21 mouse cellular contexts compared by ENCODE assay signal in the genomic region with DNA sequence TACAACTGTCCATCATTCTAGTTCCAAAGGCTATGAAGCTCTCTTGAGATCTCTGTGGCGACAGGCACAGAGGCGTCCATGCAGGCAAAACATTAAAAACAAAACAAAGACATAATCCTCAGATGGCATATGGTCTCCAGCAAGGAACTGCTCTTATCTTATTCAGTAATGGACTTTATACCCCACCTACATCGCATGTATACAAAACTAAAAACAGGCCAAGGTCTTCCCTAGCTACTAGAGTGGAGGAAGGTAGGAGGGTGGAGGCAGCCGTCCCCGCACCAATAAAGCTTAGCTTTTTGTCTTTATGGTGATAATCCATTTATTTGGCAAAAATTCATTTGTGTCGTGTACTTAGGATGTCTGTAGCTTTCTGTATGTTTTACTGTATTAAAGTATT. TPM values are rescaled to one million over a fixed set of nuclear protein-coding genes. Genes with fewer than 3 reads are reported as not detected.
"Had no signal": no experiment of that assay in that cellular context is flagged by ENCODE, and none has a peak within 500 bp of the region (broad histone marks: within the 10 kb centered on the region; RNA-seq: fewer than 3 reads in every experiment).

No protein-coding gene starts in this region.

- H3K9ac ChIP-seq: neural tube, embryonic 13.5 days; neural tube, embryonic 15.5 days; stomach, embryonic 15.5 days had no signal

- H3K4me2 ChIP-seq: neural tube, embryonic 13.5 days; neural tube, embryonic 15.5 days; stomach, embryonic 15.5 days had no signal

- DNase-seq: retina, postnatal 1 day; right cerebral cortex, adult 18-20 months; right cerebral cortex, postnatal 14 days; right cerebral cortex, postnatal 25 days; right cerebral cortex, postnatal 4 days; spleen, adult 18-20 months; thymus, adult 18-20 months; thymus, adult 2 months; thymus, postnatal 14 days; thymus, postnatal 25 days; thymus, postnatal 36 days; thymus, postnatal 4 days had no signal

- H3K27ac ChIP-seq: neural tube, embryonic 13.5 days; neural tube, embryonic 15.5 days; stomach, embryonic 15.5 days; stomach, postnatal 0 days had no signal

- H3K36me3 ChIP-seq: neural tube, embryonic 13.5 days; neural tube, embryonic 15.5 days; stomach, embryonic 15.5 days had no signal

- H3K9me3 ChIP-seq: neural tube, embryonic 13.5 days; neural tube, embryonic 15.5 days; stomach, embryonic 15.5 days had no signal

- H3K27me3 ChIP-seq: neural tube, embryonic 13.5 days; neural tube, embryonic 15.5 days; stomach, embryonic 15.5 days had no signal

- H3K4me3 ChIP-seq: neural tube, embryonic 13.5 days; neural tube, embryonic 15.5 days; stomach, embryonic 15.5 days had no signal

RNA-seq across cellular contexts. Expression of a gene that starts 6.4 kb away (rescaled TPM):
- polyA plus RNA-seq: neural tube, embryonic 13.5 days; neural tube, embryonic 15.5 days; small intestine, adult 2 months; spleen, adult 2 months; stomach, embryonic 14.5 days; stomach, embryonic 16.5 days; stomach, postnatal 0 days; thymus, adult 2 months; urinary bladder, adult 2 months had no signal
